Mouse (Mus musculus) T-cell, adult 2 months (primary cell): ENCODE results near the gene Cep170b.

Experiments
- DNase-seq: peaks from one replicate; pipeline ENCODE4 v3.0.0; 2022; ENCODE audit warnings: low spot score

Gene Cep170b

GRCm38 (mm10) chr12:112737081-112737480, 16.8 kb downstream of the Cep170b start:
- DNase-seq: no peak

- no peak for DNase-seq
Observed at GRCm38 (mm10) chr12:112737761-112738160, 17.5 kb downstream of the Cep170b start.

- DNase-seq: no peak
Observed at GRCm38 (mm10) chr12:112738281-112739022, 18.2 kb downstream of the Cep170b start.

- no peak for DNase-seq
Observed at GRCm38 (mm10) chr12:112739023-112739568, 18.8 kb downstream of the Cep170b start.

GRCm38 (mm10) chr12:112742768-112743167, 22.5 kb downstream of the Cep170b start:
- no peak for DNase-seq

- peak; percentile 64 for DNase-seq
Observed at GRCm38 (mm10) chr12:112743168-112743975, 23.1 kb downstream of the Cep170b start.

GRCm38 (mm10) chr12:112744211-112744610, 24.0 kb downstream of the Cep170b start:
- DNase-seq: no peak

GRCm38 (mm10) chr12:112744891-112745580, 24.8 kb downstream of the Cep170b start:
- DNase-seq: no peak

- DNase-seq: no peak
Observed at GRCm38 (mm10) chr12:112745716-112746115, 25.5 kb downstream of the Cep170b start.

GRCm38 (mm10) chr12:112746461-112746807, 26.2 kb downstream of the Cep170b start:
- no peak for DNase-seq

GRCm38 (mm10) chr12:112746808-112747605, 26.8 kb downstream of the Cep170b start:
- DNase-seq: peak; percentile 20

- no peak for DNase-seq
Observed at GRCm38 (mm10) chr12:112747606-112747970, 27.3 kb downstream of the Cep170b start.

GRCm38 (mm10) chr12:112750976-112751375, 30.7 kb downstream of the Cep170b start:
- DNase-seq: no peak

GRCm38 (mm10) chr12:112752399-112752798, 32.1 kb downstream of the Cep170b start:
- no peak for DNase-seq

- no peak for DNase-seq
Observed at GRCm38 (mm10) chr12:112755900-112756299, 35.6 kb downstream of the Cep170b start.

- DNase-seq: no peak
Observed at GRCm38 (mm10) chr12:112757896-112758295, 37.6 kb downstream of the Cep170b start.

- DNase-seq: no peak
Observed at GRCm38 (mm10) chr12:112759471-112759870, 39.2 kb downstream of the Cep170b start.

- no peak for DNase-seq
Observed at GRCm38 (mm10) chr12:112760154-112760926, 40.1 kb downstream of the Cep170b start, which contains the start of gene Pld4. TSS of gene Pld4 (plus strand) at chr12:112760655.

- DNase-seq: no peak
Observed at GRCm38 (mm10) chr12:112761411-112761810, 41.2 kb downstream of the Cep170b start.

- no peak for DNase-seq
Observed at GRCm38 (mm10) chr12:112762018-112762417, 41.8 kb downstream of the Cep170b start.

- DNase-seq: no peak
Observed at GRCm38 (mm10) chr12:112763176-112763575, 42.9 kb downstream of the Cep170b start.
